Mouse (Mus musculus): Measurements from ENCODE around the gene Kir3dl2.
"Not testable (repeated sequence)": the region's sequence is repeated elsewhere in the genome, so short reads cannot be mapped to it uniquely, and the experiment has no call there.

The Kir3dl2 gene

DNA sequence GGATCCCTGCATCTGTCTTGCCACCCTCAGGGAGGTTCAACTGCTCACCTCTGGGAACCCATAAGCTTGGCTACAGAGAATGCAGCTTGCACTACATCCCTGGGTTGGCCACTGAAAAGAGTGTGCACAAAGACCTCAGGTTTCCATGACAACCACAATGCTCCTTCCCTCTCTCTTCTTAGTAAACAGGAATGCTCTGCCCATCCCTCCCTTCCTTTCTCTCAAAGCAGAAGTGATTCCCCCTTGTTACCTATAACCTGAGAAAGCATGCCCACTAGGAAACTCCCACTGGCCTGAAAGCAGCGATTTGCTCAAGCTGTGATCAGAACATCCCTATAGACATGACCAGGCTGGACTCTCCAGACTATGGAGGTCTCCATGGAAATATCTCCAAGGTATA lies at the start of gene Kir3dl2:
TSS of gene Kir3dl2 (minus strand) at position 101 of the 400 bp plus-strand sequence.
- DNase-seq (ENCODE audit: low spot score) = not testable (repeated sequence)

DNA sequence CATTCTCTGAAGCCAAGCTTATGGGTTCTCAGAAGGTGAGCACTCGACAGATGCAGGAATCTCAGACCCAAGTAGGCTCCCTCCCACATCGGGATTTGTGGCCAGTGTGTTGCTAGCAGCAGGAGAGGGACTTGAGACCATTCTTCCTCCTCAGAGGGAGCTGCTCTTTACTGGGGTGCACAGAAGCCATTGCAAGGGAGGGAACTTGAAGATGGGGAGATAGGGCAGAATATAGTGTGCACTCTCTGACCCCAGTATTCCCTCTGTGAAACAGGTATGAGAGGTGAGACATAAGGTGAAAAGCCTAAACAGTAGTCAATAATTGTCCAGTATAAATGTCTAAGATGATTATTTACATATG lies 47.0 kb upstream of the Kir3dl2 start:
- no peak for DNase-seq (ENCODE audit: low spot score)

DNA sequence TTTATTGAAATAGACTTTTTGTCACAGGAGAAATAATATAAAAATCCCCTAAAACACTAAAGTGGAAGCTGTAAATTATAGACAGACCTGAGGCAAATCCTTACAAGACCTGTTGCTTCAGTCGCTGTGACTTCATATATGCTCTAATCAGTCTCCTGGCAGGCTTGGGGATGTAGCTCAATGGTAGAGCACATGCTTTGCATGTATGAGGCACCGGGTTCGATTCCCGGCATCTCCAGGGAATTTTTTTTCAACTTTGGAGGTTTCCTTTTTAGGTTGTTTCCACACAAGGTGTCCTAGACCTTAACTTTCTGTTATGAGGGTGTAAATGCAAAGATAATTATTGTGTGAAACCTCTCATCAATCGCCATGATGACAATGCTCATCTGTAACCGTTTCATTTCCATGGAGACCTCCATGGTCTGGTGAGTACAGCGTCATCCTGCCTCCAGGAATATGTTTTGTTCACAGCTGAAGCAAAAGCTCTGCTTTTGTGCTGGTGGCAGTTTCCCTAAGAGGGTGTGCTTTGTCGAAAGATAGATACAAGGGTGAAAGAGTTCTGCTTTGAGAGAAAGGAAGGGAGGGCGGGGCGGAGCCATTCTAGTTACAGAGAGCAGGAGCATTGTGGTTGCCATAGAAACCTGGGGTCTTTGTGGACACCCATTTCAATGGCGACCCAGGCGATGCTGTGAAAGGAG lies 46.5 kb upstream of the Kir3dl2 start, which contains the start of gene Tceal3:
TSS of gene Tceal3 (plus strand) at position 644 of the 698 bp plus-strand sequence.
- DNase-seq (ENCODE audit: low spot score) = no peak

DNA sequence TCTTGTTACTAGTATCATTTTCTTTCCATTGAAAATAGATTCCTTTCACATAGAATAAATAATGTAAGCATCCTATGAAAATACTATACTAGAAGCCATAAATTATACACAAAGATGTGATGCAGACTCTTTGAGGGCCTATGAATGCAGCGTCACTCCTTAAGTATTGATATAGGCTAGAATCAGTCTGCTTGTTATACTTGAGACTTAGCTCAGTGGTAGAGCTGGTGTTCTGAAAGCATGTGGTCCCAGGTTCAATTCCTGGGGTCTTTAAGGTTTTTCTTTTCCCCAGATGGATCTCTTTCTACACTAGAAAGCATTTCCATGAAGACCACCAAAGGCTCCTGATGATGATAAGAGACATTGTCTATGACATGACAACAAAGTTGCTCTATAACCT lies 40.8 kb upstream of the Kir3dl2 start:
- no peak for DNase-seq (ENCODE audit: low spot score)

DNA sequence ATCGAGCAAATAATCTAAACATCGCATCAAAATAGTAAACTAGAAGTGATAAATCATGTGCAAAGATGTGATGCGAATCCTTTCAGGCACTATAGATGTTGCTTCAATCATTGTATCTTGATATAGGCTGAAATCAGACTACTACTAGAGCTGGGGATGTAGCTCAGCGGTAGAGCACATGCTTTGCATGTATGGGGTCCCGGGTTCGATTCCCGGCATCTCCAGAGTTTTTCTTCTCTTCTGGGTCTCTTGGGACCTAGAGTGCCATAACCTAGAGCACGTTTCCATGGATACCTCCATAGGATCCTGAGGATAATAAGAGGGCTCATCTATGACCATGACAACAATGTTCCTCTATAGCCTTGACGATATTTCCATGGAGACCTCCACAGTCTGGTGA lies 25.2 kb upstream of the Kir3dl2 start:
- not testable (repeated sequence) for DNase-seq (ENCODE audit: low spot score)

DNA sequence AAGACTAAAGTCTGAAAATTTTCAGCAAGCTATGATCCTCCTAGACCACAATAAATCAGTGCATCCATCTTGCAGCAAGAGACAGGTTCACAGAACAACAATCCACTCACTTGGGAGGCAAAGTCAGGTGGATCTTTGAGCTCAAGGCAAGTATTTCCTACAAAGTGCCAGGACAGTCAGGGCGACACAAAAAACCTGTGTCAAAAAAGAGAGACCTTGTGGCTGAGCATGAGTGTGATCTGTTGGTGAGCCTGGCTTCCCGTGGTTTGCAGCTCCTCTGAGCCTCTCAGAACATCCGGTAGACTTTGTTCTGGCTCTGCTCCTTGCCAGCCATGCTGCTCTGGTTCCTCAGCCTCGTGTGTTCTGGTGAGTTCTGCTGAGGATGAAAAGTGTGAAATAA lies 26.2 kb downstream of the Kir3dl2 start, which contains the start of gene Kir3dl1:
TSS of gene Kir3dl1 (plus strand) at position 301 of the 400 bp plus-strand sequence.
- not testable (repeated sequence) for DNase-seq (ENCODE audit: low spot score)

Data from ovary, postnatal 36 days (tissue).